In genomic region chr2:80074531-80074930, GRCm38 (mm10) we compare ENCODE assay signal across 19 mouse cellular contexts. TPM values are rescaled to one million over a fixed set of nuclear protein-coding genes. Genes with fewer than 3 reads are reported as not detected.
DNase-seq lines count a peak whose midpoint lies in the region; ATAC-seq and TF ChIP-seq lines count a peak whose summit lies in the region.
"Had no signal": no experiment of that assay in that cellular context is flagged by ENCODE, and none has a peak within 500 bp of the region (broad histone marks: within the 10 kb centered on the region; RNA-seq: fewer than 3 reads in every experiment).

No protein-coding gene starts in this region.

- H3K36me3 ChIP-seq in kidney, adult 2 months (ENCODE audit: control insufficient read depth, insufficient read depth, low read length): no peaks in the 10 kb centered on the region
- H3K36me3 ChIP-seq in midbrain, embryonic 16.5 days (ENCODE audit: control insufficient read depth, insufficient read depth, low read length): no peaks in the 10 kb centered on the region
- no peaks in the 10 kb centered on the region for H3K36me3 ChIP-seq in midbrain, embryonic 10.5 days
- H3K36me3 ChIP-seq: stomach, embryonic 15.5 days had no signal

- no peak overlapping the region for H3K9ac ChIP-seq in midbrain, embryonic 16.5 days (ENCODE audit: low read depth, low read length)
- H3K9ac ChIP-seq: lung, embryonic 14.5 days; stomach, embryonic 15.5 days had no signal

- no peaks in the 10 kb centered on the region for H3K27me3 ChIP-seq in kidney, adult 2 months (replicated peaks; ENCODE audit: control insufficient read depth, insufficient read depth, low read length)
- H3K27me3 ChIP-seq in midbrain, embryonic 16.5 days (ENCODE audit: control insufficient read depth, insufficient read depth, low read depth, low read length): no peaks in the 10 kb centered on the region
- no peaks in the 10 kb centered on the region for H3K27me3 ChIP-seq in midbrain, embryonic 10.5 days (ENCODE audit: low read depth, poor library complexity, severe bottlenecking)
- H3K27me3 ChIP-seq: stomach, embryonic 15.5 days had no signal

- no peak overlapping the region for H3K27ac ChIP-seq in kidney, adult 2 months (ENCODE audit: insufficient read depth, low read depth, low read length)
- no peak overlapping the region for H3K27ac ChIP-seq in midbrain, embryonic 16.5 days (ENCODE audit: low read length)
- no peak overlapping the region for H3K27ac ChIP-seq in midbrain, embryonic 10.5 days (replicated peaks)
- H3K27ac ChIP-seq: macrophage; stomach, embryonic 15.5 days had no signal

- no peaks in the 10 kb centered on the region for H3K4me1 ChIP-seq in kidney, adult 2 months (ENCODE audit: control insufficient read depth, insufficient read depth, low read length)
- H3K4me1 ChIP-seq in midbrain, embryonic 16.5 days (ENCODE audit: control insufficient read depth, insufficient read depth, low read length): no peaks in the 10 kb centered on the region
- 0 out of 2 replicates have a peak, but pooled peaks cover 4% of the 10 kb centered on the region for H3K4me1 ChIP-seq in midbrain, embryonic 10.5 days
- H3K4me1 ChIP-seq: stomach, embryonic 15.5 days had no signal

- 65% methylated on average over 2 of the region's 2 CpGs for WGBS in kidney, adult 2 months
- 96% methylated on average over 2 of the region's 2 CpGs for WGBS in midbrain, embryonic 16.5 days
- WGBS in midbrain, embryonic 10.5 days: 82% methylated on average over 2 of the region's 2 CpGs

- 0 out of 2 replicates have a peak, but pooled peaks have one; percentile 20 for ATAC-seq in cerebellum, adult (ENCODE audit: insufficient number of reproducible peaks, low FRiP score, low TSS enrichment)
- peak; percentile 32; the same call in 1 of the 2 replicates for ATAC-seq in midbrain, embryonic 16.5 days
- no peak for ATAC-seq in erythroid progenitor cell, adult 5-6 weeks (replicated peaks; ENCODE audit: low FRiP score, poor library complexity, severe bottlenecking)
- ATAC-seq: inflammation-experienced regulatory T-cells, adult 6 months had no signal

- H3K4me3 ChIP-seq in kidney, adult 2 months (ENCODE audit: insufficient read depth, low read depth, low read length): no peak overlapping the region
- H3K4me3 ChIP-seq in midbrain, embryonic 16.5 days (ENCODE audit: low read depth, low read length): no peak overlapping the region
- no peak overlapping the region for H3K4me3 ChIP-seq in midbrain, embryonic 10.5 days
- H3K4me3 ChIP-seq: stomach, embryonic 15.5 days had no signal

- no peak overlapping the region for H3K4me2 ChIP-seq in midbrain, embryonic 16.5 days (ENCODE audit: low read length)
- H3K4me2 ChIP-seq: lung, embryonic 14.5 days; stomach, embryonic 15.5 days had no signal

- no peak for TF ChIP-seq POLR2A in kidney, adult 2 months (IDR thresholded peaks at IDR 0.05; ENCODE audit: low read depth, low read length)

- H3K9me3 ChIP-seq in midbrain, embryonic 16.5 days (replicated peaks; ENCODE audit: control insufficient read depth, low read length, poor library complexity, severe bottlenecking): no peaks in the 10 kb centered on the region
- H3K9me3 ChIP-seq in midbrain, embryonic 10.5 days (replicated peaks): no peaks in the 10 kb centered on the region
- H3K9me3 ChIP-seq: stomach, embryonic 15.5 days had no signal

- no peak for TF ChIP-seq CTCF in kidney, adult 2 months (conservative IDR thresholded peaks at IDR 0.05; ENCODE audit: insufficient read depth, insufficient read length, low read depth, low read length)

- DNase-seq in cerebellum, adult 18-20 months: no peak
- DNase-seq in kidney, adult 2 months: peak; percentile 17
- no peak for DNase-seq in kidney, adult 11 months
- no peak for DNase-seq in midbrain, embryonic 10.5 days (ENCODE audit: low spot score)
- DNase-seq in retina, embryonic 14.5 days (ENCODE audit: low spot score): peak; percentile 31
- DNase-seq: B cell, adult 2 months; cerebellum, adult 11 months; gastrocnemius, postnatal 25 days; liver; lung, embryonic 14.5 days; spleen, adult 18-20 months had no signal

RNA-seq across cellular contexts. Expression of gene Pde1a, which starts 54.7 kb away (rescaled TPM):
- polyA plus RNA-seq in kidney, adult 2 months (2012; rRNA removed): 61.5 and 67.3 TPM in 2 replicates
- polyA plus RNA-seq in midbrain, embryonic 16.5 days (2015; fragmentation: Nextera tagmentation; extraction: Ambion mirVana): 9.0 and 10.1 TPM in 2 replicates
- polyA plus RNA-seq in midbrain, embryonic 10.5 days (2016; fragmentation: Nextera tagmentation; extraction: Ambion mirVana): 0.46 and 0.70 TPM in 2 replicates
- total RNA-seq in erythroid progenitor cell, adult 5-6 weeks (2015; ENCODE audit: low replicate concordance): not detected in 2 replicates
- 1.2 TPM in 1 of 2 replicates, not detected in the other for total RNA-seq in erythroid progenitor cell, adult 5-6 weeks (2017; ENCODE audit: low replicate concordance)
- total RNA-seq: hematopoietic stem cell, adult 5-6 weeks; monocyte, adult 5-6 weeks had no signal
- polyA plus RNA-seq: inflammation-experienced regulatory T-cells, adult 6 months; macrophage had no signal

Comparison
In these comparisons a context has a peak if more than half of its experiments do, and no peak if none do; other contexts are left out.
1. DNase-seq: peak in kidney, adult 2 months (single experiment) and retina, embryonic 14.5 days (single experiment); none in cerebellum, adult 18-20 months (0 of 2), kidney, adult 11 months (single experiment) and midbrain, embryonic 10.5 days (single experiment).